Mouse (Mus musculus) heart, embryonic 12.5 days (tissue): ENCODE measurements around the gene Ctps2. TPM values are rescaled to one million over a fixed set of nuclear protein-coding genes. Genes with fewer than 3 reads are reported as not detected.

Experiments
- ATAC-seq: fragments of 200-750 bp; cut with Nextera tagmentation; 2 replicates; pipeline ENCODE4 v1.8.0; 2017; ENCODE audit warnings: moderate TSS enrichment, moderate library complexity; ENCODE audit not compliant: insufficient number of reproducible peaks, low FRiP score
- H3K27ac ChIP-seq: fragments of 300-500 bp; sonication (generic); 2 replicates; pipeline ENCODE4 v1.5.1; 2016; ENCODE audit warnings: mild to moderate bottlenecking, moderate library complexity; ENCODE audit not compliant: poor library complexity, severe bottlenecking
- H3K27me3 ChIP-seq: fragments of 300-500 bp; sonication (generic); replicated peaks from 2 replicates; pipeline ENCODE4 v1.6.1; 2016; ENCODE audit warnings: mild to moderate bottlenecking, moderate library complexity
- H3K36me3 ChIP-seq: fragments of 300-500 bp; sonication (generic); 2 replicates; pipeline ENCODE4 v1.6.1; 2016; ENCODE audit warnings: mild to moderate bottlenecking, moderate library complexity
- H3K4me1 ChIP-seq: fragments of 300-500 bp; sonication (generic); replicated peaks from 2 replicates; pipeline ENCODE4 v1.6.1; 2016; ENCODE audit warnings: mild to moderate bottlenecking
- H3K4me2 ChIP-seq: fragments of 300-500 bp; sonication (generic); 2 replicates; pipeline ENCODE4 v1.6.1; 2016; ENCODE audit warnings: mild to moderate bottlenecking, moderate library complexity
- H3K4me3 ChIP-seq: fragments of 300-500 bp; sonication (generic); 2 replicates; pipeline ENCODE4 v1.5.1; 2016; ENCODE audit warnings: mild to moderate bottlenecking
- H3K9ac ChIP-seq: fragments of 300-500 bp; sonication (generic); 2 replicates; pipeline ENCODE4 v1.6.1; 2016; ENCODE audit warnings: mild to moderate bottlenecking, moderate library complexity
- H3K9me3 ChIP-seq: fragments of 300-500 bp; sonication (generic); replicated peaks from 2 replicates; pipeline ENCODE4 v1.6.1; 2016; ENCODE audit warnings: mild to moderate bottlenecking, moderate library complexity
- WGBS: fragments of 180-500 bp; shearing (Covaris S2); methylation state at CpG from one replicate; pipeline ENCODE4 v1.1.7; 2016; 5-methylcytosine and 5-hydroxymethylcytosine counted together
- microRNA counts: library from miRNA; unstranded; fragments of <30 nt; microRNA quantifications from one replicate; lab custom pipeline; 2017
- microRNA-seq: library from miRNA; unstranded; fragments of <30 nt; microRNA quantifications from one replicate; pipeline ENCODE4, GENCODE M21; 2017
- polyA plus RNA-seq: library from polyadenylated mRNA; unstranded; fragments of >200 nt; fragmentation: Nextera tagmentation; extraction: Ambion mirVana; gene quantifications from 2 replicates; pipeline ENCODE4 v1.2.1, GENCODE M21; 2016

Ctps2 gene
- polyA plus RNA-seq, 1 experiment from 2014 or later: 59.7 TPM

GRCm38 (mm10) chrX:162986876-162987495, 85.9 kb downstream of the Ctps2 start:
- 90% methylated on average over 10 of the region's 10 CpGs for WGBS
- Histone ChIP-seq H3K4me3 (no peak overlapping the region), H3K27me3 (no peaks in the 10 kb centered on the region), H3K4me1 (no peaks in the 10 kb centered on the region), H3K9me3 (0 out of 2 replicates have a peak, but pooled peaks cover 3% of the 10 kb centered on the region), H3K9ac (no peak overlapping the region), H3K27ac (no peak overlapping the region), H3K36me3 (peaks cover 4% of the 10 kb centered on the region; the same call in 1 of the 2 replicates), H3K4me2 (no peak overlapping the region)
- ATAC-seq: no peak

- H3K27ac ChIP-seq: no peak overlapping the region
- H3K4me1 ChIP-seq: no peaks in the 10 kb centered on the region
- ATAC-seq: no peak
- 71% methylated on average over 4 of the region's 4 CpGs for WGBS
- no peaks in the 10 kb centered on the region for H3K36me3 ChIP-seq
- no peaks in the 10 kb centered on the region for H3K27me3 ChIP-seq
- H3K9me3 ChIP-seq: no peaks in the 10 kb centered on the region
- no peak overlapping the region for H3K4me3 ChIP-seq
- H3K9ac ChIP-seq: no peak overlapping the region
- no peak overlapping the region for H3K4me2 ChIP-seq
Observed at GRCm38 (mm10) chrX:162991396-162991795, 90.4 kb downstream of the Ctps2 start.

- Histone ChIP-seq H3K9me3 (no peaks in the 10 kb centered on the region), H3K4me2 (no peak overlapping the region), H3K9ac (no peak overlapping the region), H3K4me1 (no peaks in the 10 kb centered on the region), H3K4me3 (no peak overlapping the region), H3K27ac (no peak overlapping the region), H3K27me3 (no peaks in the 10 kb centered on the region), H3K36me3 (peaks cover 3% of the 10 kb centered on the region; the same call in 1 of the 2 replicates)
- 78% methylated on average over 3 of the region's 3 CpGs for WGBS
- ATAC-seq: no peak
Observed at GRCm38 (mm10) chrX:162992121-162992520, 91.1 kb downstream of the Ctps2 start.

GRCm38 (mm10) chrX:163027864-163028263, 126.8 kb downstream of the Ctps2 start:
- Histone ChIP-seq H3K4me1 (no peaks in the 10 kb centered on the region), H3K4me3 (no peak overlapping the region), H3K27me3 (no peaks in the 10 kb centered on the region), H3K4me2 (no peak overlapping the region), H3K36me3 (peaks cover 8% of the 10 kb centered on the region; the same call in 1 of the 2 replicates), H3K9ac (no peak overlapping the region), H3K27ac (no peak overlapping the region), H3K9me3 (no peaks in the 10 kb centered on the region)
- ATAC-seq: no peak

- no peak for ATAC-seq
- 68% methylated on average over 3 of the region's 3 CpGs for WGBS
- no peak overlapping the region for H3K4me3 ChIP-seq
- H3K27ac ChIP-seq: no peak overlapping the region
- H3K36me3 ChIP-seq: no peaks in the 10 kb centered on the region
- H3K4me1 ChIP-seq: no peaks in the 10 kb centered on the region
- H3K9ac ChIP-seq: no peak overlapping the region
- no peaks in the 10 kb centered on the region for H3K27me3 ChIP-seq
- no peaks in the 10 kb centered on the region for H3K9me3 ChIP-seq
- no peak overlapping the region for H3K4me2 ChIP-seq
Observed at GRCm38 (mm10) chrX:163038767-163039166, 137.7 kb downstream of the Ctps2 start.

GRCm38 (mm10) chrX:163042771-163043170, 141.7 kb downstream of the Ctps2 start:
- Histone ChIP-seq H3K4me3 (no peak overlapping the region), H3K27ac (no peak overlapping the region), H3K9me3 (no peaks in the 10 kb centered on the region), H3K36me3 (no peaks in the 10 kb centered on the region), H3K27me3 (no peaks in the 10 kb centered on the region), H3K4me1 (no peaks in the 10 kb centered on the region), H3K4me2 (no peak overlapping the region), H3K9ac (no peak overlapping the region)
- 96% methylated on average over 1 of the region's 1 CpGs for WGBS
- ATAC-seq: no peak

- H3K4me3 ChIP-seq: no peak overlapping the region
- H3K27me3 ChIP-seq: no peaks in the 10 kb centered on the region
- H3K36me3 ChIP-seq: no peaks in the 10 kb centered on the region
- WGBS: 53% methylated on average over 1 of the region's 1 CpGs
- H3K4me1 ChIP-seq: no peaks in the 10 kb centered on the region
- H3K9ac ChIP-seq: no peak overlapping the region
- no peaks in the 10 kb centered on the region for H3K9me3 ChIP-seq
- H3K27ac ChIP-seq: no peak overlapping the region
- H3K4me2 ChIP-seq: no peak overlapping the region
- ATAC-seq: no peak
Observed at GRCm38 (mm10) chrX:163063936-163064335, 162.9 kb downstream of the Ctps2 start.

MicroRNAs within 50 kb of the gene (microRNA counts, 519-probe panel; counts per million panel counts)
- microRNA mmu-miR-3473 (lab: Ali Mortazavi, UCI): not detected

Small RNA genes within 50 kb of the gene (microRNA-seq; reads per million reads assigned to microRNA genes)
- gene Mir3473a: not detected

Other genes starting within 250 kb of the Ctps2 start
- 414 and 428 TPM in 2 replicates for gene Rbbp7, start 140.8 kb upstream of the Ctps2 start, polyA plus RNA-seq
- 10.8 and 12.1 TPM in 2 replicates for gene Txlng, start 71.8 kb upstream of the Ctps2 start, polyA plus RNA-seq
- 30.6 and 32.4 TPM in 2 replicates for gene Syap1, start 12.8 kb upstream of the Ctps2 start, polyA plus RNA-seq
- 0.91 and 1.4 TPM in 2 replicates for gene S100g, start 63.4 kb downstream of the Ctps2 start, polyA plus RNA-seq